Mouse (Mus musculus) urinary bladder, postnatal 4 days (tissue): ENCODE data around the gene Glp1r.

ENCODE experiments used
- DNase-seq, 2 experiments: peaks; one replicate each; pipeline ENCODE4 v3.0.0; 2021 to 2022; ENCODE audit warnings: low spot score in 2 of 2

The Glp1r gene

GRCm38 (mm10) chr17:30912536-30912935, 10.9 kb downstream of the Glp1r start:
- DNase-seq: no peak

- DNase-seq: no peak
These were observed 12.6 kb downstream of the Glp1r start for GRCm38 (mm10) chr17:30914264-30914663.

- no peak for DNase-seq
These were observed 21.9 kb downstream of the Glp1r start for GRCm38 (mm10) chr17:30923566-30923965.

- no peak for DNase-seq
These were observed 29.2 kb downstream of the Glp1r start for GRCm38 (mm10) chr17:30930827-30931226.

GRCm38 (mm10) chr17:30932836-30933235, 31.2 kb downstream of the Glp1r start:
- no peak for DNase-seq

- DNase-seq: no peak
These were observed 33.7 kb downstream of the Glp1r start for GRCm38 (mm10) chr17:30935301-30935700.

- no peak for DNase-seq
These were observed 36.9 kb downstream of the Glp1r start for GRCm38 (mm10) chr17:30938554-30938953.

- no peak for DNase-seq
These were observed 46.8 kb downstream of the Glp1r start for GRCm38 (mm10) chr17:30948382-30948781.

- DNase-seq: peak in 1 of 2 experiments; percentile 76
These were observed 49.2 kb downstream of the Glp1r start for GRCm38 (mm10) chr17:30950780-30951179.

GRCm38 (mm10) chr17:30951600-30951999, 50.0 kb downstream of the Glp1r start:
- DNase-seq: no peak

GRCm38 (mm10) chr17:30954340-30954739, 52.7 kb downstream of the Glp1r start, which contains the start of gene Umodl1:
TSS of gene Umodl1 (plus strand) at chr17:30954640.
- DNase-seq: no peak

- DNase-seq: no peak
These were observed 60.4 kb downstream of the Glp1r start for GRCm38 (mm10) chr17:30961936-30962592.

GRCm38 (mm10) chr17:30962880-30963279, 61.3 kb downstream of the Glp1r start:
- DNase-seq: no peak

- no peak for DNase-seq
These were observed 68.4 kb downstream of the Glp1r start for GRCm38 (mm10) chr17:30969983-30970382.

- DNase-seq: no peak
These were observed 70.3 kb downstream of the Glp1r start for GRCm38 (mm10) chr17:30971877-30972276.

- no peak for DNase-seq
These were observed 71.7 kb downstream of the Glp1r start for GRCm38 (mm10) chr17:30973332-30973731.

GRCm38 (mm10) chr17:30977290-30977689, 75.7 kb downstream of the Glp1r start:
- DNase-seq: no peak

GRCm38 (mm10) chr17:30978556-30978955, 76.9 kb downstream of the Glp1r start:
- no peak for DNase-seq

- DNase-seq: no peak
These were observed 81.9 kb downstream of the Glp1r start for GRCm38 (mm10) chr17:30983521-30983920.

GRCm38 (mm10) chr17:30990254-30990653, 88.6 kb downstream of the Glp1r start:
- DNase-seq: no peak
